Mouse (Mus musculus) CH12.LX (cell line): ENCODE measurements around the gene Pnpla2. TPM values are rescaled to one million over a fixed set of nuclear protein-coding genes. Genes with fewer than 3 reads are reported as not detected.

Experiments
- DNase-seq: peaks from one replicate; pipeline ENCODE4 v3.0.0-alpha.2; 2013; ENCODE audit errors: extremely low read depth
- H3K27ac ChIP-seq: 2 replicates; pipeline ENCODE4 v1.5.1; 2012; ENCODE audit warnings: low read depth, mild to moderate bottlenecking, control low read depth, moderate library complexity; ENCODE audit not compliant: insufficient read depth
- H3K27me3 ChIP-seq: replicated peaks from 2 replicates; pipeline ENCODE3; 2012; ENCODE audit warnings: inconsistent platforms
- H3K36me3 ChIP-seq, 2 experiments: replicated peaks in 1 of 2; 2 replicates each; pipeline versions ENCODE3 to v1.6.1; 2012; ENCODE audit warnings: inconsistent platforms in 1 of 2, low read length in 1 of 2, mild to moderate bottlenecking in 1 of 2, mixed read lengths in 1 of 2, moderate library complexity in 1 of 2; ENCODE audit not compliant: control insufficient read depth in 1 of 2, insufficient read depth in 1 of 2
- H3K4me1 ChIP-seq, 2 experiments: 2 replicates each; pipeline ENCODE4 v1.6.1; 2012; ENCODE audit warnings: inconsistent platforms in 1 of 2, moderate library complexity in 1 of 2; ENCODE audit not compliant: insufficient read depth in 2 of 2, control insufficient read depth in 1 of 2
- H3K4me2 ChIP-seq: 2 replicates; pipeline ENCODE4 v1.6.1; 2012; ENCODE audit warnings: low read depth, mild to moderate bottlenecking, control low read depth; ENCODE audit not compliant: poor library complexity, insufficient read depth, severe bottlenecking
- H3K4me3 ChIP-seq, 3 experiments: fragments of 150-350 bp in 1 of 3; sonication (generic) in 1 of 3; replicated peaks in 1 of 3; 2 replicates each; pipeline versions ENCODE3 to v1.5.1; 2011 to 2012; ENCODE audit warnings: low read depth in 2 of 3, low read length in 2 of 3, mild to moderate bottlenecking in 2 of 3, moderate library complexity in 2 of 3, control low read depth in 1 of 3, improper control_type of control experiment in 1 of 3, inconsistent platforms in 1 of 3, mixed read lengths in 1 of 3; ENCODE audit not compliant: poor library complexity in 1 of 3
- H3K79me2 ChIP-seq: replicated peaks from 2 replicates; pipeline ENCODE4 v1.6.1; 2012; ENCODE audit warnings: mild to moderate bottlenecking, moderate library complexity; ENCODE audit not compliant: control insufficient read depth, poor library complexity, insufficient read depth, severe bottlenecking; ENCODE audit errors: extremely low read depth
- H3K9ac ChIP-seq: 2 replicates; pipeline ENCODE4 v1.6.1; 2012; ENCODE audit warnings: low read depth, mild to moderate bottlenecking, control low read depth, moderate library complexity; ENCODE audit not compliant: insufficient read depth
- H3K9me3 ChIP-seq: replicated peaks from 2 replicates; pipeline ENCODE3; 2012; ENCODE audit warnings: low read length, inconsistent platforms, mixed read lengths
- BHLHE40 ChIP-seq: IDR thresholded peaks from 2 replicates; pipeline ENCODE4 v1.6.1; 2011; ENCODE audit warnings: mild to moderate bottlenecking, low read depth, low read length, improper control_type of control experiment
- CHD2 ChIP-seq: IDR thresholded peaks from 2 replicates; pipeline ENCODE4 v1.6.1; 2011; ENCODE audit warnings: low read length, improper control_type of control experiment
- CTCF ChIP-seq, 2 experiments: IDR thresholded peaks in 1 of 2; conservative IDR thresholded peaks in 1 of 2; 2 replicates each; pipeline ENCODE4 v1.5.1; 2011 to 2012; ENCODE audit warnings: low read depth in 2 of 2, low read length in 2 of 2, improper control_type of control experiment in 1 of 2, inconsistent platforms in 1 of 2, mild to moderate bottlenecking in 1 of 2, moderate library complexity in 1 of 2
- E2F4 ChIP-seq: IDR thresholded peaks from 2 replicates; pipeline ENCODE4 v1.6.1; 2011; ENCODE audit warnings: low read depth, low read length, improper control_type of control experiment; ENCODE audit not compliant: insufficient replicate concordance
- ELF1 ChIP-seq: IDR thresholded peaks from 2 replicates; pipeline ENCODE4 v1.6.1; 2014; ENCODE audit warnings: low read depth, mild to moderate bottlenecking, inconsistent platforms, low read length, improper control_type of control experiment
- EP300 ChIP-seq: IDR thresholded peaks from 2 replicates; pipeline ENCODE4 v1.6.1; 2011; ENCODE audit warnings: low read length, improper control_type of control experiment
- GABPA ChIP-seq: IDR thresholded peaks from 2 replicates; pipeline ENCODE4 v1.6.1; 2012; ENCODE audit warnings: low read depth, low read length, improper control_type of control experiment, inconsistent platforms; ENCODE audit not compliant: insufficient replicate concordance
- HCFC1 ChIP-seq: IDR thresholded peaks from 2 replicates; pipeline ENCODE4 v1.6.1; 2012; ENCODE audit warnings: low read depth, mild to moderate bottlenecking, inconsistent platforms, low read length, improper control_type of control experiment
- IRF4 ChIP-seq: IDR thresholded peaks from 2 replicates; pipeline ENCODE4 v1.6.1; 2014; ENCODE audit warnings: low read depth, mild to moderate bottlenecking, inconsistent platforms, low read length, improper control_type of control experiment
- JUN ChIP-seq: IDR thresholded peaks from 2 replicates; pipeline ENCODE4 v1.6.1; 2011; ENCODE audit warnings: low read depth, mild to moderate bottlenecking, low read length, improper control_type of control experiment, moderate library complexity; ENCODE audit not compliant: insufficient read depth
- JUND ChIP-seq: conservative IDR thresholded peaks from 2 replicates; pipeline ENCODE4 v1.6.1; 2011; ENCODE audit warnings: low read depth, low read length, improper control_type of control experiment
- KAT2A ChIP-seq: IDR thresholded peaks from 2 replicates; pipeline ENCODE4 v1.6.1; 2012; ENCODE audit warnings: low read length, improper control_type of control experiment, inconsistent platforms; ENCODE audit not compliant: insufficient replicate concordance
- MAZ ChIP-seq: IDR thresholded peaks from 2 replicates; pipeline ENCODE4 v1.6.1; 2012; ENCODE audit warnings: low read depth, mild to moderate bottlenecking, inconsistent platforms, low read length, improper control_type of control experiment, moderate library complexity
- MEF2A ChIP-seq: IDR thresholded peaks from 2 replicates; pipeline ENCODE4 v1.6.1; 2014; ENCODE audit warnings: low read depth, mild to moderate bottlenecking, inconsistent platforms, low read length, improper control_type of control experiment, borderline replicate concordance
- MXI1 ChIP-seq: IDR thresholded peaks from 2 replicates; pipeline ENCODE4 v1.6.1; 2011; ENCODE audit warnings: mild to moderate bottlenecking, low read depth, low read length, improper control_type of control experiment
- MYC ChIP-seq: IDR thresholded peaks from 2 replicates; pipeline ENCODE4 v1.6.1; 2011; ENCODE audit warnings: low read depth, mild to moderate bottlenecking, improper control_type of control experiment, low read length
- NELFE ChIP-seq: IDR thresholded peaks from 2 replicates; pipeline ENCODE4 v1.6.1; 2011; ENCODE audit warnings: low read depth, low read length, improper control_type of control experiment
- NRF1 ChIP-seq: IDR thresholded peaks from 2 replicates; pipeline ENCODE4 v1.6.1; 2014; ENCODE audit warnings: low read depth, mild to moderate bottlenecking, inconsistent platforms, low read length, improper control_type of control experiment, moderate library complexity
- POLR2A ChIP-seq: IDR thresholded peaks from 2 replicates; pipeline ENCODE4 v1.6.1; 2011; ENCODE audit warnings: low read depth, mild to moderate bottlenecking, improper control_type of control experiment, low read length
- POLR2AphosphoS2 ChIP-seq: IDR thresholded peaks from 2 replicates; pipeline ENCODE4 v1.6.1; 2011; ENCODE audit warnings: low read depth, low read length, improper control_type of control experiment
- RAD21 ChIP-seq: IDR thresholded peaks from 2 replicates; pipeline ENCODE4 v1.6.1; 2011; ENCODE audit warnings: low read depth, mild to moderate bottlenecking, low read length, improper control_type of control experiment, moderate library complexity
- RCOR1 ChIP-seq: conservative IDR thresholded peaks from 2 replicates; pipeline ENCODE4 v1.6.1; 2012; ENCODE audit warnings: low read depth, mild to moderate bottlenecking, inconsistent platforms, low read length, improper control_type of control experiment
- SIN3A ChIP-seq: IDR thresholded peaks from 2 replicates; pipeline ENCODE4 v1.6.1; 2012; ENCODE audit warnings: low read length, improper control_type of control experiment, inconsistent platforms
- SMC3 ChIP-seq: IDR thresholded peaks from 2 replicates; pipeline ENCODE4 v1.6.1; 2011; ENCODE audit warnings: low read depth, low read length, improper control_type of control experiment
- TCF12 ChIP-seq: IDR thresholded peaks from 2 replicates; pipeline ENCODE4 v1.6.1; 2014; ENCODE audit warnings: low read depth, mild to moderate bottlenecking, inconsistent platforms, low read length, improper control_type of control experiment
- USF1 ChIP-seq: IDR thresholded peaks from 2 replicates; pipeline ENCODE4 v1.6.1; 2014; ENCODE audit warnings: low read depth, mild to moderate bottlenecking, inconsistent platforms, low read length, improper control_type of control experiment
- ZKSCAN1 ChIP-seq: IDR thresholded peaks from 2 replicates; pipeline ENCODE4 v1.6.1; 2012; ENCODE audit warnings: low read depth, inconsistent platforms, low read length, improper control_type of control experiment, borderline replicate concordance
- ZNF384 ChIP-seq: IDR thresholded peaks from 2 replicates; pipeline ENCODE4 v1.6.1; 2012; ENCODE audit warnings: low read depth, low read length, improper control_type of control experiment, inconsistent platforms
- dilution Hi-C: fragments of 300-500 bp; cut with MboI; formaldehyde crosslinking; loops from 2 replicates; pipeline ENCODE4 v1.14.3; 2020; ENCODE audit warnings: low sequenced_read_pairs; ENCODE audit not compliant: extremely low pct_unique_long_range_greater_than_20kb, extremely low pct_ligation_motif_present
- in situ Hi-C: fragments of 300-500 bp; cut with MboI; formaldehyde crosslinking; loops from 3 replicates; pipeline ENCODE4 v1.14.3; 2019; ENCODE audit warnings: low sequenced_read_pairs, low pct_ligation_motif_present, low pct_unique_long_range_greater_than_20kb, mixed read lengths
- polyA plus RNA-seq: library from polyadenylated mRNA; unstranded; fragments of >175 nt; gene quantifications from 2 replicates; pipeline ENCODE4 v1.2.1, GENCODE M21; 2012; ENCODE audit warnings: low read depth; ENCODE audit not compliant: insufficient read length
- total RNA-seq, 2 experiments: library from RNA; depleted of rRNA; stranded (reverse); fragments of 300-350 nt in 1 of 2; fragments of >200 nt in 1 of 2; gene quantifications; 2 replicates each; pipeline ENCODE4 v1.2.3; 2012 to 2014

Gene Pnpla2
- total and polyA plus RNA-seq, 3 experiments, result 2.8 to 29.6 (median 11.7) TPM

- no peak for TF ChIP-seq GABPA
- TF ChIP-seq MEF2A, result peak; percentile 23
- peak; percentile 86 for TF ChIP-seq SIN3A
- peak; percentile 93; the same call in 1 of the 2 replicates for TF ChIP-seq MAZ
- no peak for TF ChIP-seq MYC
- TF ChIP-seq RAD21, result no peak
- no peak; the same call in 1 of the 2 replicates for TF ChIP-seq ZKSCAN1
- no peak for TF ChIP-seq EP300
- no peak for TF ChIP-seq ZNF384
- TF ChIP-seq TCF12, result peak; percentile 72; the same call in 1 of the 2 replicates
- TF ChIP-seq IRF4, result no peak
- TF ChIP-seq E2F4, result no peak
- TF ChIP-seq ELF1, result peak; percentile 94
- peak; percentile 80 for TF ChIP-seq MXI1
- TF ChIP-seq JUND, result no peak
These were observed 41.0 kb upstream of the Pnpla2 start, which contains the start of gene Gatd1 (continued) for GRCm38 (mm10) chr7:141413809-141414584.

GRCm38 (mm10) chr7:141416144-141416841 lies 38.7 kb upstream of the Pnpla2 start:
- in situ Hi-C loops, result no loop called here
- peaks cover 0 to 8% of the 10 kb centered on the region in 2 experiments for H3K36me3 ChIP-seq
- no peak overlapping the region for H3K4me3 ChIP-seq
- no peak overlapping the region for H3K4me2 ChIP-seq
- DNase-seq, result no peak
- H3K4me1 ChIP-seq, result peaks cover 3 to 35% of the 10 kb centered on the region in 2 experiments; a peak in 2 of 4 replicates
- TF ChIP-seq POLR2AphosphoS2 (no peak), SIN3A (no peak), JUN (no peak), KAT2A (no peak), E2F4 (no peak), NELFE (no peak), RCOR1 (no peak), BHLHE40 (no peak), HCFC1 (no peak), SMC3 (no peak), NRF1 (no peak), ZKSCAN1 (no peak), USF1 (no peak), POLR2A (no peak), EP300 (no peak), CTCF (conservative IDR thresholded peaks at IDR 0.05 in 1 of 2, IDR thresholded peaks at IDR 0.05 in 1 of 2; ENCODE audit: low read depth in 2 of 2, low read length in 2 of 2) (no peak), CHD2 (no peak), MYC (no peak)
- no peaks in the 10 kb centered on the region for H3K27me3 ChIP-seq
- no peak overlapping the region for H3K27ac ChIP-seq
- H3K79me2 ChIP-seq, result no peaks in the 10 kb centered on the region
- H3K9me3 ChIP-seq, result no peaks in the 10 kb centered on the region
- dilution Hi-C loops, result no loop called here
- no peak overlapping the region for H3K9ac ChIP-seq
